Mouse (Mus musculus) lung, embryonic 14.5 days (tissue): ENCODE results near the gene Fez2. TPM values are rescaled to one million over a fixed set of nuclear protein-coding genes. Genes with fewer than 3 reads are reported as not detected.

ENCODE experiments used
- ATAC-seq: fragments of 200-750 bp; cut with Nextera tagmentation; 2 replicates; pipeline ENCODE4 v1.8.0; 2017; ENCODE audit warnings: mild to moderate bottlenecking, moderate TSS enrichment, moderate library complexity; ENCODE audit not compliant: insufficient read depth
- DNase-seq: peaks from one replicate; pipeline ENCODE4 v3.0.0-alpha.2; 2015
- H3K27ac ChIP-seq: fragments of 300-500 bp; sonication (generic); 2 replicates; pipeline ENCODE4 v1.5.1; 2014; ENCODE audit warnings: low read depth, mild to moderate bottlenecking, moderate library complexity
- H3K27me3 ChIP-seq: fragments of 300-500 bp; sonication (generic); 2 replicates; pipeline ENCODE4 v1.6.1; 2014; ENCODE audit warnings: low read length, control low read depth; ENCODE audit not compliant: insufficient read depth
- H3K36me3 ChIP-seq: fragments of 300-500 bp; sonication (generic); 2 replicates; pipeline ENCODE4 v1.6.1; 2014; ENCODE audit warnings: control low read depth; ENCODE audit not compliant: insufficient read depth
- H3K4me1 ChIP-seq: fragments of 300-500 bp; sonication (generic); 2 replicates; pipeline ENCODE4 v1.6.1; 2014; ENCODE audit warnings: antibody characterized with exemption, control low read depth; ENCODE audit not compliant: insufficient read depth
- H3K4me2 ChIP-seq: fragments of 300-500 bp; sonication (generic); 2 replicates; pipeline ENCODE4 v1.6.1; 2014; ENCODE audit warnings: mild to moderate bottlenecking
- H3K4me3 ChIP-seq: fragments of 300-500 bp; sonication (generic); 2 replicates; pipeline ENCODE4 v1.5.1; 2014; ENCODE audit warnings: low read depth, low read length
- H3K9ac ChIP-seq: fragments of 300-500 bp; sonication (generic); 2 replicates; pipeline ENCODE4 v1.6.1; 2014
- H3K9me3 ChIP-seq: fragments of 300-500 bp; sonication (generic); 2 replicates; pipeline ENCODE4 v1.6.1; 2016; ENCODE audit warnings: low read depth, low read length, control low read depth
- CTCF ChIP-seq: IDR thresholded peaks from 2 replicates; pipeline ENCODE4 v1.5.1; 2016; ENCODE audit warnings: antibody characterized with exemption, low read depth
- WGBS: fragments of 180-500 bp; shearing (Covaris S2); extraction: QIAGEN DNeasy Blood & Tissue Kit; methylation state at CpG from one replicate; pipeline ENCODE4 v1.1.7; 2014; 5-methylcytosine and 5-hydroxymethylcytosine counted together
- polyA plus RNA-seq: library from polyadenylated mRNA; unstranded; fragments of >200 nt; fragmentation: Nextera tagmentation; extraction: Ambion mirVana; gene quantifications from 2 replicates; pipeline ENCODE4 v1.2.1, GENCODE M21; 2014

Gene Fez2
- polyA plus RNA-seq, 1 experiment from 2014 or later = 43.5 TPM

DNA sequence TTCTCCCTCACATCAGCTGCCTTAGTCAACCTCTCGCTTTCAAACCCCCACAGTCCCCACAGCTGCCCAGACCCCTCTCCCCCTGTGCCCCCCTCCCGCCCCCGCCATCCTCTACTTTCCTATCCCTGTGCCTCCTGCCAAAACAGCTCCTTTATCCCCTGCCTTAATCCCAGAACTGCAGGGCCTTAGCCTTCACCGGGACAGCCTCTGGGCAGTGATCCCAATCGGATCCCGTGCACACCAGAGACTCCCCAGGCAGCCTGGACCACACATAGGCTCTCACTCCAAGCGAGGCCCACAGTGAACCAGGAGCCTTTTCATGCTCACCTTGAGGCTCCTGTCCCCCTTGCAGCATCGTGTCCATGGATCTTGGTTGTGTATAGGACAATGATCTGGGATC lies 49.5 kb downstream of the Fez2 start:
- Histone ChIP-seq H3K4me3 (no peak overlapping the region), H3K9me3 (no peaks in the 10 kb centered on the region), H3K36me3 (no peaks in the 10 kb centered on the region), H3K9ac (no peak overlapping the region), H3K27me3 (no peaks in the 10 kb centered on the region), H3K4me1 (no peaks in the 10 kb centered on the region), H3K4me2 (no peak overlapping the region), H3K27ac (no peak overlapping the region)
- no peak for TF ChIP-seq CTCF
- WGBS = 67% methylated on average over 8 of the region's 8 CpGs
- DNase-seq (no peak), ATAC-seq (0 out of 2 replicates have a peak, but pooled peaks have one; percentile 21)

DNA sequence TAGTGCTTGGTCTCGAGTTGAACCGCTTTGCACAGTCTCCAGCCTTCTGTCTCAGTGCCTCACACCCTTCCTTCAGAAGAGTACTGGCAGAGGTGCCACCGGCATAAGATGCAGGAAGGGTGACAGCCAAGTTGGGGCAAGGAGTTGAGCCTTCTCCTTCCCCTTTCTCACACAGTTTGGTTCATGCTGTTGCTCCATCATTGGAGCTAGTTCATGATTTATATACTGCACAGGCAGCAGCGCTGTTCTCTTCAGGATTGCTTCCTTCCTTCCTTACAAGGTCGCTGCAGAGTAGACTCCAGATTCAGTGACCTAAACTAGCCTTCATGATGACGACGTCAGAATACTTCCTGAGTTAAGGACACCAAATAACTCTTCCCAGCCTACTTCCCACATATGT lies 51.9 kb downstream of the Fez2 start:
- 75% methylated on average over 7 of the region's 7 CpGs for WGBS
- Histone ChIP-seq H3K4me1 (no peaks in the 10 kb centered on the region), H3K36me3 (no peaks in the 10 kb centered on the region), H3K27me3 (no peaks in the 10 kb centered on the region), H3K4me2 (no peak overlapping the region), H3K9ac (no peak overlapping the region), H3K4me3 (no peak overlapping the region), H3K9me3 (no peaks in the 10 kb centered on the region), H3K27ac (no peak overlapping the region)
- no peak for TF ChIP-seq CTCF
- no peak for ATAC-seq
- no peak for DNase-seq

- H3K27ac ChIP-seq = no peak overlapping the region
- H3K9ac ChIP-seq = no peak overlapping the region
- H3K4me3 ChIP-seq = no peak overlapping the region
- WGBS = 71% methylated on average over 23 of the region's 23 CpGs
- ATAC-seq (no peak), DNase-seq (no peak)
- no peaks in the 10 kb centered on the region for H3K27me3 ChIP-seq
- no peaks in the 10 kb centered on the region for H3K9me3 ChIP-seq
- TF ChIP-seq CTCF = 0 out of 2 replicates have a peak, but pooled peaks have one; percentile 16
- no peaks in the 10 kb centered on the region for H3K36me3 ChIP-seq
- no peaks in the 10 kb centered on the region for H3K4me1 ChIP-seq
- H3K4me2 ChIP-seq = no peak overlapping the region
Measured at GRCm38 (mm10) chr17:78364555-78365302, 53.2 kb downstream of the Fez2 start.

- Histone ChIP-seq H3K27me3 (no peaks in the 10 kb centered on the region), H3K4me1 (no peaks in the 10 kb centered on the region), H3K4me2 (peak overlapping the region; percentile 13; the same call in 1 of the 2 replicates), H3K4me3 (no peak overlapping the region), H3K36me3 (no peaks in the 10 kb centered on the region), H3K9ac (no peak overlapping the region), H3K27ac (no peak overlapping the region), H3K9me3 (no peaks in the 10 kb centered on the region)
- DNase-seq (peak; percentile 41), ATAC-seq (no peak)
- TF ChIP-seq CTCF = no peak
- WGBS = 70% methylated on average over 13 of the region's 13 CpGs
Measured at GRCm38 (mm10) chr17:78361939-78362728, 55.8 kb downstream of the Fez2 start.

GRCm38 (mm10) chr17:78358251-78358726 lies 59.7 kb downstream of the Fez2 start:
- DNase-seq = no peak
- Histone ChIP-seq H3K4me1 (no peaks in the 10 kb centered on the region), H3K9ac (no peak overlapping the region), H3K36me3 (0 out of 2 replicates have a peak, but pooled peaks cover 7% of the 10 kb centered on the region), H3K4me2 (no peak overlapping the region), H3K4me3 (no peak overlapping the region), H3K9me3 (no peaks in the 10 kb centered on the region), H3K27ac (no peak overlapping the region), H3K27me3 (no peaks in the 10 kb centered on the region)
- no peak for TF ChIP-seq CTCF
- WGBS = 76% methylated on average over 7 of the region's 7 CpGs
- no peak for ATAC-seq

DNA sequence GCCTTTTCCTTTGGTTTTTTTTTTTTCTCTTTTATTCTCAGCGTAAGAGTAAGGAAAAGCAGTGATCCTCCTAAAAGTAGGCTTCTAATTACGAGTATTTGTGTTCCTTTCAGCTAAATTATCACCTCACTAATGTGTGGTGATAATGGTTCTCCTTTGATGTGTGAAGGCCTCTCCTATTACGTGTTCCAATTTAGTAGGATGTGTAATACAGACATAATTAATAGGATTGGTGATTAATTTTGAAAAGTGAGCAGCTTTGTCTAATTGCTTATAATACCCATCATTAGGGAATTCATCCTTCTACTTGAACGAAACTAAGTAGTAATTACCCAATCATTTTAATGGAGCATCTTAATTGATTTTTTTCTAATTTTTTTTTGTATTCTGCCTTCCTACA lies 60.2 kb downstream of the Fez2 start:
- WGBS = 82% methylated on average over 4 of the region's 4 CpGs
- Histone ChIP-seq H3K36me3 (0 out of 2 replicates have a peak, but pooled peaks cover 7% of the 10 kb centered on the region), H3K27ac (no peak overlapping the region), H3K4me2 (no peak overlapping the region), H3K4me1 (no peaks in the 10 kb centered on the region), H3K9me3 (no peaks in the 10 kb centered on the region), H3K27me3 (no peaks in the 10 kb centered on the region), H3K4me3 (no peak overlapping the region), H3K9ac (no peak overlapping the region)
- DNase-seq (no peak), ATAC-seq (no peak)
- TF ChIP-seq CTCF = no peak

DNA sequence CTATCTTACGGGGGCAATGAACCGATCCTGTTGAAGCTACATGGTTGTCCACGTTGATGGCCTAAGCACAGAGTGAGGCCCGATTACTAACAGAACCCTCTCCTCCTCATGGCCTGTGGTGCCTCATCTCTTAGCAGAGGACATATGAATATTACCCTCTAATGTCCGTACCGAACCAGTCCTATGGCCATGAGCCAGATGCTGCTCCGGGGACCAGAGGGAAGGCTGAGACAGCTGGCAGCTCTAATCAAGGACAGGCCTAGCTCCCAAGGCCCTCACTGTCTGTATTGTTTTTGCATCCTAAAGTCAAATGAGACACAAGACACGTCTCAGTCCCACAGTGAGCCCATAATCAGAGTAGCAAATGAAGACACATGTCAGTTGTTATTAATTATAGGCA lies 62.3 kb downstream of the Fez2 start:
- H3K4me1 ChIP-seq = 0 out of 2 replicates have a peak, but pooled peaks cover 1% of the 10 kb centered on the region
- TF ChIP-seq CTCF = no peak

More for the DNA sequence above, 62.3 kb downstream of the Fez2 start:
- Histone ChIP-seq H3K9me3 (no peaks in the 10 kb centered on the region), H3K4me2 (no peak overlapping the region), H3K36me3 (peaks cover 9% of the 10 kb centered on the region; the same call in 1 of the 2 replicates), H3K27ac (no peak overlapping the region), H3K9ac (no peak overlapping the region), H3K4me3 (no peak overlapping the region), H3K27me3 (no peaks in the 10 kb centered on the region)
- WGBS = 82% methylated on average over 8 of the region's 8 CpGs
- DNase-seq = no peak
- ATAC-seq = no peak
